Mouse (Mus musculus) bone marrow, adult 2 months (tissue): ENCODE measurements around the gene Hoxc6. TPM values are rescaled to one million over a fixed set of nuclear protein-coding genes. Genes with fewer than 3 reads are reported as not detected.

Experiments
- H3K27ac ChIP-seq: fragments of 200-500 bp; 2 replicates; pipeline ENCODE4 v1.5.1; 2012; ENCODE audit warnings: low read depth, mild to moderate bottlenecking, control low read depth, inconsistent platforms, low read length; ENCODE audit not compliant: control insufficient read depth, poor library complexity, insufficient read depth
- H3K4me1 ChIP-seq: fragments of 200-500 bp; 2 replicates; pipeline ENCODE4 v1.6.1; 2011; ENCODE audit warnings: low read length; ENCODE audit not compliant: control insufficient read depth, insufficient read depth
- H3K4me3 ChIP-seq: fragments of 200-500 bp; replicated peaks from 2 replicates; pipeline ENCODE3; 2011; ENCODE audit warnings: mild to moderate bottlenecking, low read depth, low read length, control low read depth; ENCODE audit not compliant: control insufficient read depth
- CTCF ChIP-seq: fragments of 200-500 bp; IDR thresholded peaks from 2 replicates; pipeline ENCODE4 v1.5.1; 2011; ENCODE audit warnings: low read length, control low read depth; ENCODE audit not compliant: control insufficient read depth, insufficient read depth
- POLR2A ChIP-seq: fragments of 200-500 bp; IDR thresholded peaks from 2 replicates; pipeline ENCODE4 v1.6.1; 2011; ENCODE audit warnings: low read depth, mild to moderate bottlenecking, control low read depth, low read length, borderline replicate concordance; ENCODE audit not compliant: control insufficient read depth
- WGBS: fragments of 180-500 bp; shearing (Covaris S2); methylation state at CpG from one replicate; pipeline ENCODE4 v1.1.7; 2018; 5-methylcytosine and 5-hydroxymethylcytosine counted together
- polyA plus RNA-seq: library from polyadenylated mRNA; stranded (reverse); fragments of >200 nt; gene quantifications from 2 replicates; pipeline ENCODE4 v1.2.4, GENCODE M21; 2011; ENCODE audit warnings: low replicate concordance; ENCODE audit not compliant: missing spikeins, insufficient read depth, insufficient read length

Gene Hoxc6
- polyA plus RNA-seq, 1 experiment: 2.4 TPM

DNA sequence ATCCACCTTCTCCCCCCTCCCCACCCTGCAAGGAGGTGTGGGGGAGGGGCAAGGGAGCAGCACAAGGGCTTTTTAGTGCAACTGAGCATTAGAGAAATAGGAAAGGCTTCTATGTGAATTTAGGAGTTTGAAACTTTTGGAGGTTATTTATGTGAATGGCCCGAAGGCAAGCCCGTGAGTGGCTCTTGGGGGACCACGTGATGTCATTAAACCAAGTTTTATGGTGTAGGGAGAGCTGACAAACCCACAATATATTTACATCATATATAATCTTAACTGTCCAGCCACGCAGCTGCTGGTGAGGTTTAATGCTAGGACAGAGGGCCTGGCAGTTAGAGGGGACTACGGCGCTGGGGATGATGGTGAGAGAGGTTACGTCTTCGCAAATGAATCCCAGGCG, 20.6 kb downstream of the Hoxc6 start, which contains the start of gene Hoxc4:
Gene Hoxc4, plus strand, starts transcription at position 299 of the 400 bp plus-strand sequence.
- Histone ChIP-seq H3K27ac (no peak within 1 kb of the TSS), H3K4me3 (no peak within 1 kb of the TSS), H3K4me1 (no peaks in the 10 kb centered on the region)
- 72% methylated on average over 9 of the region's 9 CpGs for WGBS
- no peak for TF ChIP-seq POLR2A
- no peak for TF ChIP-seq CTCF

DNA sequence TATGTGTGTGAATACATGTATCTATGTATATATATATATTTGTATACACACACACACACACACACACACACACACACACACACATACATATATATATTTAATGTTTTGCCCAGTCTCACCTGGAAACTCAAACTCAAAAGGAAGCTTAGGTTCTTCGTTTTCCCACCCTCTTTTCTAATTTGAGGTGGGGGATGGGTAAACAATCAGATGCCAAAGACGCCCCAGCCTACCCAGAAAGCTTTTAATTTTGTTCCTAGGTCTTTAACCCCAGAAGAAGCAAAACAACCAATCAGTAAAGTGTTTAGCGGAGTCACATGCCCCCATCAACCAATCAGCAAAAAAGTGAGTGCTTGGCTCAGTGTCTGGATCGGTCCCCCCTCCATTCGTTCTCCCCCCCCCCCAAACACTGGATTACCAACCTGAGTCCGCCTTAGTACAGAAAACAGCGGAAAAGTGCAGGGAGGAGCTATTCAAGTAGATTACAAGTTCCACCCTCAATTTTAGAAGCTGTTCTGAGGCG, 22.9 kb downstream of the Hoxc6 start:
- 14% methylated on average over 8 of the region's 8 CpGs for WGBS
- no peak for TF ChIP-seq POLR2A
- TF ChIP-seq CTCF: no peak
- Histone ChIP-seq H3K4me3 (no peak overlapping the region), H3K27ac (no peak overlapping the region), H3K4me1 (no peaks in the 10 kb centered on the region)

DNA sequence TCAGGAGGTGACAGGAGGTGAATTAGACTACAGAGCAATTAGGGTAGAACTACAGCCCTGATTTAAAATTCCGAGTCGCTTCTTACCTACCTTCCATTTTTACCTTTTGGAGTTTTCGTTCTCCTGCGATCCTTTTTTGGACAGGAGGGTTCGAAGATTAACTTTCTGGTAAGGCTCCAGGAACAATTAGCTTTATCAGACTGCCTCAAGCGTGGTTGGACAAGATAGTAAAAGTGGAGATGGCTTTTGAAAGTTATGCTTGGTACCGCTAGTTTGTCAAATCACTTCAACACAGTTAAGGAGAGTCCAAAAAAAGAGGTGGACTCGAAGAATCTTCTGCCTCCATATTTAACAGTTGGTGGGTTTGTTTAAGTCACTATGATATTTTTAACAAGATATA, 23.5 kb downstream of the Hoxc6 start:
- Histone ChIP-seq H3K4me3 (no peak overlapping the region), H3K27ac (no peak overlapping the region), H3K4me1 (no peaks in the 10 kb centered on the region)
- 18% methylated on average over 8 of the region's 8 CpGs for WGBS
- TF ChIP-seq CTCF (no peak), POLR2A (no peak)

DNA sequence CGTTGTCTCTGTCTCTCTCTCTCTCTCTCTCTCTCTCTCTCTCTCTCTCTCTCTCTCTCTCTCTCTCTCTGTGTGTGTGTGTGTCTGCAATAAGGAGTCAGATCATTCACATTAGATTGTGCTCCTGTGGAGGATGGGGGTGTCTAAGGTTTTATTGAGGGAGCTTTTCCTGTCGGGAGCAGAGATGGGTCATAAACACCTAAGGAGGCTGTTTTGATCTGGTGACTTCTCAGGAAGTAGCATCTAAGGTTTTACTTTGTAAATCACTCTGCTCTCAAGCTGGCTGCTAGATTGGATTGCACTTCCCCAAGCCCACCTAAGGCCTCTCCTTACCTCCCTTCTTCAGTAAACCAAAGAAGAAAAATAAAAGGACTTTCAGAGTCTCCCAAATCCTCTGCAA, 26.1 kb downstream of the Hoxc6 start:
- WGBS: 10% methylated on average over 2 of the region's 2 CpGs

DNA sequence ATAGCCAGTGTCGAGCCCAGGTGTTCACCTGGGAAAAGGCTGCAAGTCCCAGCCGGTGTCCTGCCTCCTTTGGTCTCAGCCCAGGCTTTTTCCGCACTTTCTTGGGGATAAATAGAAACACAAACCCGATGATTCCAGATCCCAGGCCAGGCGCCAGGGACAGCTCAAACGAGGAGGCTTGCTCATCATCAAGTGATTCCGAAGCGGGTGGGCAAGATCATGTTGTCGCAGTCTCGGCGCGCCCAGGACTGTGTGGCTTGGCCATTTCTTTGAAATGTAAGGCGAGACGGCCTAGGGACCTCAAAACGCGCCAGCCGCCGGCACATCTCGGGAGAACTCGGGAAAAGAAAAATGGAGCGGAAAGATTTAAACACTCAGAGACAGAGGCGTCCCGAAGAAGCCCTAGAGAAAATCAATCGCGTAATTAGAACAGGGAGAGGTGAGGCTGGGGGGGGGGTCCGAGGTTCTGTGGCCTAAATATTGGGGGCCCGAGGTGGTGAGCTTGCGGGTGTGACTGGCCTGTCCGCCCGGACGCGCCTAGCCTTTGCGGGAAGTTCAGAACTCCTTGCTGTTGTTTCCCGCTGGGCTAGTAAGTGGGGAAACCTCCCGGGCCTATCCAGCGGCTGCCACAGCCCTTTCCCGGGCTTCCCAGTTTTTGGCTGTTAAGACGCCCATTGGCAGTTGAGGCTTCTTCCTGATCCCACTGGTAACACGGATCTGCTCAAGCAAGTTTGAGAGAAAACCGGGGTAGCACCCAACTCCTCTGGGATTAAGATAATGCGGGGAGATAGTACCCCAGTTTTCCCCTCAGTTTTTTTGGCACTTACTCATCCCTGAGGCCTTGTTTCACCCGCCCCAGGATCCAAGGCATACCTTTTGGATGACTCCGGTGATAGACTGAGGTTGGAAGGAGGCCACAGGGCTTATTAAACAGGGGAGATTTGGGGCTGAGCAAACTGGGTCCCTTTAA, 29.5 kb downstream of the Hoxc6 start:
- Histone ChIP-seq H3K4me1 (no peaks in the 10 kb centered on the region), H3K27ac (no peak overlapping the region), H3K4me3 (no peak overlapping the region)
- TF ChIP-seq CTCF (no peak), POLR2A (no peak)
- 10% methylated on average over 43 of the region's 43 CpGs for WGBS

More for the DNA sequence above, 26.1 kb downstream of the Hoxc6 start:
- Histone ChIP-seq H3K4me1 (no peaks in the 10 kb centered on the region), H3K4me3 (no peak overlapping the region), H3K27ac (no peak overlapping the region)
- TF ChIP-seq POLR2A (no peak), CTCF (no peak)

DNA sequence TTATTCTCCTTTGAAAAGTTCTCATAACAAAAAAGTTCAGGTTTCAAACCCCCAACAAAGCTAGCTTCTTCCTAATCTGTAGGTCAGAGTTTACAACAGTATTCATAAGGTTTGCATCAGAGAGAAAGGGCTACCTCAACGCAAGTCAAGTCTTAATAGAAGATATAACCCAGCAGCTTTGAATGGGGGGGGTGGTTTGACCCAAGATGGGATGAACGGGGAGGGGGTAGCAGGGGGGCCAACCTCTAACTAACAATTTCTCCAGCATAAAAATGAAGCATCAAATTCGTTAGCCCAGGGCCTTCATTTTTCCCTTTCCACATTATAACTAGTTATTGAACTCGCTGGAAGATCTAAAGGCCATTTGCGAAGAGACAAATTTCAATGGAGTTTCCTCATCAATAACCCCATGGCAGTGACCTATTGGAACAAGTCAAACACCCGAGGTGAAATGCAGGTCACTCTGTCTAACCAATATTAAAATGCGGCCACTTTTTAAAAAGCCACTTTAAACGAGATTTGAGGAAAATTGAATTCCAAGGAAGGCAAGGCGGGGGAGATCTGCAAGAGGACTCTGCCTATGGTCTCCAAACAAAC, 31.0 kb downstream of the Hoxc6 start:
- 50% methylated on average over 9 of the region's 9 CpGs for WGBS
- Histone ChIP-seq H3K4me3 (no peak overlapping the region), H3K4me1 (no peaks in the 10 kb centered on the region), H3K27ac (no peak overlapping the region)
- TF ChIP-seq POLR2A (no peak), CTCF (no peak)

DNA sequence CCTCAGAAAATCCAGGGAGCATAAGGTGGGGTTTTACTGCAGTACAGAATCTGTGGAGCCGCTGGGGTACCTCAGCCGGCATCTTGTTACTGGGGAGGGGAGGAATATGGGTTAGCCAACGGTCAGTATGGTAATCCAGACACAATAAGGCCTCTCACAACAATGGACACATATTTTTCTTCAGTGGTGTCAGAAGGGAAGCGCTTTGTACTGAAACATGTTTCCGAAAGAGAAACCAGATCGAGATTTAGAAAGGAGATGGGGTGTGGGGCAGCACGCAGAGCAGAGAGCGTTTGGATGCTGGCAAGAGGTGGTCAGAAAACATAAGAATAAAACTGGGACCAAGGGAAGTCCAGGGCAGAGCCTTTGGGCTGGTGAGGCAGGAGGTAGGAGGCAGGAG, 32.1 kb downstream of the Hoxc6 start:
- Histone ChIP-seq H3K4me3 (no peak overlapping the region), H3K4me1 (no peaks in the 10 kb centered on the region), H3K27ac (no peak overlapping the region)
- TF ChIP-seq CTCF (no peak), POLR2A (no peak)
- WGBS: 16% methylated on average over 8 of the region's 8 CpGs

DNA sequence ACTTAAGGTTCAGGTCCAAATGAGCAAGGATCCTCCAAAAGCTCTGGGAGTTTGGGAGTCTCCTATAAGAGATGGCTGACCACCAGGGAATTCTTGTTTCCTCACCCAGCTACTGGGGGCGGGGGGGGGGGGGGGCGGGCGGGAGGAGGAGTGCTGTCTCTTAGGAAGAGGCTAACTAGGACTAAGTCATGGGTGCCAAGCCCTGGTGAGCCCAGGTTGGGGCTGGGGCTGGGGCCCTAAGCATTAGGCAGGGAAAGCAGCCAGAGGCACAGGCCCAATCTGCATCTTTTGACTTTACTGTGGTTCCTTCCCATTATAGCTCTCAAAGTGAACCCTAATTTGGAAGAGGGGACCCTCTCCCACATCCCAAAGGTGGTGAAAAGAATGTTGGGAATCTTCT, 34.1 kb downstream of the Hoxc6 start:
- H3K4me1 ChIP-seq: no peaks in the 10 kb centered on the region
- H3K4me3 ChIP-seq: no peak overlapping the region
- no peak overlapping the region for H3K27ac ChIP-seq
- 16% methylated on average over 3 of the region's 3 CpGs for WGBS
- no peak for TF ChIP-seq CTCF
- TF ChIP-seq POLR2A: no peak
